Mouse (Mus musculus) cerebellum, adult 2 months (tissue): Measurements from ENCODE around the gene Snx8.

ENCODE experiments used
- CTCF ChIP-seq: fragments of 200-500 bp; IDR thresholded peaks from 2 replicates; pipeline ENCODE4 v1.5.1; 2011; ENCODE audit warnings: low read depth, mild to moderate bottlenecking, control low read depth, low read length, moderate library complexity, borderline replicate concordance; ENCODE audit not compliant: insufficient read depth
- POLR2A ChIP-seq: fragments of 200-500 bp; IDR thresholded peaks from 2 replicates; pipeline ENCODE4 v1.6.1; 2011; ENCODE audit warnings: low read length, control low read depth, borderline replicate concordance; ENCODE audit not compliant: insufficient read depth

DNA sequence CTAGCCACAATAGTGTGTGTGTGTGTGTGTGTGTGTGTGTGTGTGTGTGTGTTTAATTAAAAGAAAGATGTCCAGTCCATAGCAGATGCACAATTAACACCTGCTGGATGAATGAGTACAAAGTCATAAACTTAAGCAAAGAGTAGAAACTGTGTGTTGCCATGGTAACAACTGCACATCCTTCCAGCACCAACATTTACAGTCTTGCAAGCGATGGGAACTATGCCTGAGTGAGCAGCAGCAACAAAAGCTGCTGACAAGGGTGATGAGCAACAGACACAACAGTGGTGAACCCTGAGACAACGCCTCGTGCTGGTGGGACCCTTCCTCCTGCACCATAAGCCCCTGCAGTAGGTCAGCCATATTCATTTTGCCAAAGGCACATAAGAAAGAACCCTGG, 14.8 kb downstream of the Snx8 start:
- TF ChIP-seq POLR2A = no peak
- TF ChIP-seq CTCF = no peak
